Mouse (Mus musculus): ENCODE measurements around the gene Sall4. TPM values are rescaled to one million over a fixed set of nuclear protein-coding genes. Genes with fewer than 3 reads are reported as not detected.

The Sall4 gene
- not detected for total RNA-seq (2023)

DNA sequence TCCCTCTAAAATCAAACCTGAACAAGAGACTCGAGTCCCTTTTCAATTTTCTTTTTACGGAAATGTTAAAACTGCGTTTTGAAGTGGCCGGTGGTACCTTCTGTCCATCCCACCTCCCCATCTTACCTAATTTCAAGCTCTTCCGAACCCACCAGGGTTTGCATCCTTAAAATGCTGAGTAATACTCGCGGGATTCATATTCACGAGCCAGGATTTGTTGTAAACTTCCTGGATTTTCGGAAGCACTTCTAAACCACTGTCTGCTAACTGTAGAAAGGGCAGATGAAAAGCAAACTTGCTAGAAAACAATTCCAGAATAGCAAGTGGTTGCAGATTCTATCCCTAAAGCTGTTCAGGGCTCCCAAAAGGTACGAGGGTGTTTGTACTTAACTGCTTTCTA is at the start of gene Sall4:
Sall4 (minus strand) TSS at position 362 of the 400 bp plus-strand sequence.

DNA sequence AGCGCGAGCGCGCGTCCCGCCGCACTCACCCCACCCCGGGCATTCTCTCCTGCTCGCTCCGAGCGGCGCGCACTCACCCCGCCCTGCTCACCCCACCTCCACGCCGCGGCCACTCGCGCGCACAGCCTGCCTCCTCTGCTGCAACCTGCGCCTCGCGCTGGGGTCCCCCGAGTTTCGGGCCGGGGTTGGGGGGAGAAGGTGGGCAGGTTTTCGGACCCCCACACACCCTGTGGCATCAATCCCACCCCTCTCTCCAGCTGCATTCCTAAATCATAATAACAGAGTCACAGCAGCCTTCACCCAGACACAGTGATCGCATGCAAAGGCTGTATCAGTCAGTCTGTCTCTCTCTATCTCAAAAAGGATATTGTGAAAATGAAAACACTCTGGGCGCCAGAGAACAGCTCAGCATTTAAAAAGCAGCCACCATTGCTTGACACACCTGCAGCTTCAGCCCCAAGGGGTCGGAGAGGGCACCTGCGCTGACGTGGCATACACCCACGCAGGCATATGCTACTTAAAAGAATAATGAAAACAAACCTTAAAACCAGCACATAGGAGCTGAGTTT is 25.6 kb downstream of the Sall4 start, which contains the start of gene Atp9a:
Atp9a (minus strand) TSS at position 351 of the 569 bp plus-strand sequence.

Other genes with a start within 250 kb of the Sall4 start
- 97.7 TPM for gene Nfatc2, start 166.3 kb downstream of the Sall4 start, total RNA-seq (2023)
- gene Atp9a, start 25.5 kb downstream of the Sall4 start, total RNA-seq (2023): 22.8 TPM
- gene Zfp64, start 187.6 kb upstream of the Sall4 start, total RNA-seq (2023): 27.5 TPM

Measured in CD4-positive naive resting alpha-beta T cell, adult 57 days (primary cell).